Mouse (Mus musculus): ENCODE measurements at regions not wholly inside any gene's neighbourhood (a gene's known extent, or its start where the extent isn't known, plus 50 kb on each side); places are given as distances from the start of the nearest gene placed in this dataset.

DNA sequence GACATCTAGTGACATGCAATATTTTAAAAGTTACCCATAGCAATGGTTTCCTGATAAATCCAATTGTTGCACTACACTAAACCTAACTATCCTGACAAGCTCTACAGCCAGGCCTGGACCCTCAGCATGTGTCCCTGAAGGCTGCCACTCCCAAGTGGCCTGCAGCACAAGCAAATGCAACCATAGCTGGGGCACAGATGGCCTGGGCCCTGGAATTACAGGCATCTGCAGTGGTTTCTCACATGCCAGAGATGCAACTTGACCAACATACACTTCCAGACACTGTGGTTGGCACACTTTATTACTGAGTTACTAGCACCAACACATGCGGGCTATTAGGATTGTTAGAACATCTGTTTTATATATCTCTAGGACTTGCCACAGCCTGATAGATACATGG, 60.3 kb upstream of the Csrp2 start:
- no peak overlapping the region for H3K4me3 ChIP-seq (ENCODE audit: insufficient read depth, low read depth, low read length)
- no peaks in the 10 kb centered on the region for H3K36me3 ChIP-seq (ENCODE audit: control insufficient read depth, insufficient read depth, low read length)
- peaks cover 11% of the 10 kb centered on the region for H3K4me1 ChIP-seq (ENCODE audit: control insufficient read depth, insufficient read depth, low read length)
- no peak overlapping the region for H3K27ac ChIP-seq (ENCODE audit: insufficient read depth, low read depth, low read length)
- WGBS, result 100% methylated on average over 1 of the region's 1 CpGs
- DNase-seq, result no peak
- no peak for TF ChIP-seq CTCF (conservative IDR thresholded peaks at IDR 0.05; ENCODE audit: insufficient read depth, insufficient read length, low read depth, low read length)
- no peak for TF ChIP-seq POLR2A (IDR thresholded peaks at IDR 0.05; ENCODE audit: low read depth, low read length)
- H3K27me3 ChIP-seq (replicated peaks; ENCODE audit: control insufficient read depth, insufficient read depth, low read length), result no peaks in the 10 kb centered on the region

All from kidney, adult 2 months (tissue).